Mouse (Mus musculus): Measurements from ENCODE around the gene Ttc27. TPM values are rescaled to one million over a fixed set of nuclear protein-coding genes. Genes with fewer than 3 reads are reported as not detected.

Ttc27 gene
- polyA plus RNA-seq, 1 experiment from 2014 or later, result 8.8 TPM

- Histone ChIP-seq H3K4me1 (ENCODE audit: insufficient read depth, low read depth, low read length) (0 out of 2 replicates have a peak, but pooled peaks cover 9% of the 10 kb centered on the region), H3K4me2 (replicated peaks; ENCODE audit: low read depth, low read length) (peak overlapping the region; percentile 25; the same call in 1 of the 2 replicates), H3K27ac (ENCODE audit: low read length) (no peak overlapping the region), H3K36me3 (ENCODE audit: insufficient read depth, low read length) (no peaks in the 10 kb centered on the region), H3K27me3 (replicated peaks; ENCODE audit: insufficient read depth, low read length) (no peaks in the 10 kb centered on the region), H3K9ac (replicated peaks; ENCODE audit: low read depth) (no peak overlapping the region), H3K9me3 (ENCODE audit: low read length) (no peaks in the 10 kb centered on the region), H3K4me3 (ENCODE audit: low read depth, low read length) (no peak overlapping the region)
- 13% methylated on average over 16 of the region's 16 CpGs for WGBS
- TF ChIP-seq CTCF (IDR thresholded peaks at IDR 0.05) (no peak), EP300 (IDR thresholded peaks at IDR 0.05) (peak; percentile 62)
- peak; percentile 77 for ATAC-seq
- peak; percentile 44 for DNase-seq (ENCODE audit: low spot score)
These were observed 186.1 kb downstream of the Ttc27 start for GRCm38 (mm10) chr17:74903411-74904331.

- 85% methylated on average over 1 of the region's 1 CpGs for WGBS
- H3K27ac ChIP-seq (ENCODE audit: low read length), result no peak overlapping the region
These were observed 186.8 kb downstream of the Ttc27 start for GRCm38 (mm10) chr17:74904332-74904687.

GRCm38 (mm10) chr17:74904956-74905355 is 187.4 kb downstream of the Ttc27 start:
- Histone ChIP-seq H3K27ac (ENCODE audit: low read length) (no peak overlapping the region), H3K9ac (replicated peaks; ENCODE audit: low read depth) (no peak overlapping the region), H3K4me1 (ENCODE audit: insufficient read depth, low read depth, low read length) (0 out of 2 replicates have a peak, but pooled peaks cover 9% of the 10 kb centered on the region), H3K4me3 (ENCODE audit: low read depth, low read length) (no peak overlapping the region), H3K27me3 (replicated peaks; ENCODE audit: insufficient read depth, low read length) (no peaks in the 10 kb centered on the region), H3K36me3 (ENCODE audit: insufficient read depth, low read length) (no peaks in the 10 kb centered on the region), H3K4me2 (replicated peaks; ENCODE audit: low read depth, low read length) (no peak overlapping the region), H3K9me3 (ENCODE audit: low read length) (no peaks in the 10 kb centered on the region)
- no peak for TF ChIP-seq CTCF (IDR thresholded peaks at IDR 0.05)
- TF ChIP-seq EP300 (IDR thresholded peaks at IDR 0.05), result no peak
- 98% methylated on average over 3 of the region's 3 CpGs for WGBS
- ATAC-seq (no peak), DNase-seq (ENCODE audit: low spot score) (no peak)

More at GRCm38 (mm10) chr17:74904332-74904687, 186.8 kb downstream of the Ttc27 start:
- H3K9me3 ChIP-seq (ENCODE audit: low read length), result no peaks in the 10 kb centered on the region
- TF ChIP-seq EP300 (IDR thresholded peaks at IDR 0.05) (no peak), CTCF (IDR thresholded peaks at IDR 0.05) (no peak)
- DNase-seq (ENCODE audit: low spot score) (no peak), ATAC-seq (no peak)
- H3K4me3 ChIP-seq (ENCODE audit: low read depth, low read length), result no peak overlapping the region
- H3K4me1 ChIP-seq (ENCODE audit: insufficient read depth, low read depth, low read length), result 0 out of 2 replicates have a peak, but pooled peaks cover 9% of the 10 kb centered on the region
- H3K4me2 ChIP-seq (replicated peaks; ENCODE audit: low read depth, low read length), result no peak overlapping the region
- no peaks in the 10 kb centered on the region for H3K36me3 ChIP-seq (ENCODE audit: insufficient read depth, low read length)
- no peaks in the 10 kb centered on the region for H3K27me3 ChIP-seq (replicated peaks; ENCODE audit: insufficient read depth, low read length)
- no peak overlapping the region for H3K9ac ChIP-seq (replicated peaks; ENCODE audit: low read depth)

GRCm38 (mm10) chr17:74912995-74913394 is 195.5 kb downstream of the Ttc27 start:
- TF ChIP-seq CTCF (IDR thresholded peaks at IDR 0.05) (no peak), EP300 (IDR thresholded peaks at IDR 0.05) (no peak)
- ATAC-seq (no peak), DNase-seq (ENCODE audit: low spot score) (no peak)
- H3K9ac ChIP-seq (replicated peaks; ENCODE audit: low read depth), result no peak overlapping the region
- no peak overlapping the region for H3K27ac ChIP-seq (ENCODE audit: low read length)
- H3K4me3 ChIP-seq (ENCODE audit: low read depth, low read length), result no peak overlapping the region
- 86% methylated on average over 2 of the region's 2 CpGs for WGBS
- no peaks in the 10 kb centered on the region for H3K27me3 ChIP-seq (replicated peaks; ENCODE audit: insufficient read depth, low read length)
- H3K4me1 ChIP-seq (ENCODE audit: insufficient read depth, low read depth, low read length), result no peaks in the 10 kb centered on the region
- peaks cover 4% of the 10 kb centered on the region; the same call in 1 of the 2 replicates for H3K9me3 ChIP-seq (ENCODE audit: low read length)
- no peak overlapping the region for H3K4me2 ChIP-seq (replicated peaks; ENCODE audit: low read depth, low read length)
- no peaks in the 10 kb centered on the region for H3K36me3 ChIP-seq (ENCODE audit: insufficient read depth, low read length)

Other genes with a start within 250 kb of the Ttc27 start
- 106 and 112 TPM in 2 replicates for gene Yipf4, start 228.2 kb upstream of the Ttc27 start, polyA plus RNA-seq (2015; fragmentation: Nextera tagmentation; extraction: Ambion mirVana)
- gene Birc6, start 189.4 kb upstream of the Ttc27 start, polyA plus RNA-seq (2015; fragmentation: Nextera tagmentation; extraction: Ambion mirVana), result 104 and 108 TPM in 2 replicates

All from lung, postnatal 0 days (tissue).